Mouse (Mus musculus) heart, adult 2 months (tissue): ENCODE measurements around the gene Maml2.

Source experiments
- CTCF ChIP-seq: fragments of 200-600 bp; IDR thresholded peaks from 2 replicates; pipeline ENCODE4 v1.8.1; 2022; ENCODE audit warnings: antibody characterized with exemption, mild to moderate bottlenecking, moderate library complexity
- POLR2A ChIP-seq: fragments of 200-500 bp; IDR thresholded peaks from 2 replicates; pipeline ENCODE4 v1.6.1; 2011; ENCODE audit warnings: mild to moderate bottlenecking, low read depth, low read length, control low read depth; ENCODE audit not compliant: insufficient read depth

DNA sequence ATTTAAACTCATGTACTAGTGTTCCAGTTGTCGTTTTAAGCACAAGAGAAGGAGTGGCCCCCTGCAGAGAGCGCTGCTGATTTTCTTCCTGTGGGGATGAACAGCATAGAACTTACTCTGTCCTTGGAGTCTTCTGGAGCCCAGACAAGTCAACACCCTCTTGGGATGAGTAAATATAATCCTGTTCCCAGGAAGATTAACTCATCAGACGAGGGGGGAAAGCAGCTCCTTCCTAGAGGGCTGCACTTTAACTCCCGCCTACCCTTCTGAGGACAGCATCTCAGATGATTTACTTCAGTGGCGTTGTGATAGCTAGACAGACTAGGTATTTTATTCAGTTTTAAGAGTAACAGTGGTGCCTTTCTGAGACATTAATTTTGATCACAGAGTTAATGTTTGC is 215.4 kb downstream of the Maml2 start:
- TF ChIP-seq POLR2A (no peak), CTCF (no peak)
